Mouse (Mus musculus): ENCODE data around the gene Ublcp1.

DNA sequence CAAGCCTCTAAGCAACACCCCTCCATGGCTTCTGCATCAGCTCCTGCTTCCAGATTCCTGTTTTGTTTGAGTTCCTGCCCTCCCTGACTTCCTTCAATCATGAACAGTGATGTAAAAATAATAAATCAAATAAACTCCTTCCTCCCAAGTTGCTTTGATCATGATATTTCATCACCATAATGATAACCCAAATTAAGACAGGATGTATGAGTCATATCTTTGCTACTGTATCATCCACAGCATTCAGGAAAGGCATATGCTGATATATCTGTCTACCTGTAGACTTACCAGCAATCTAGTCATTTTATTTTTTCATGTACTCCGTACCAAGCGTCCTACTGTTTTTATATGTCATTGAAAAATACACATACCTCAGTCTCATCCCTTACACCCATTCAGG, 31.2 kb upstream of the Ublcp1 start:
- TF ChIP-seq CTCF (IDR thresholded peaks at IDR 0.05; ENCODE audit: extremely low read depth, insufficient read depth, insufficient read length, insufficient replicate concordance) (no peak), POLR2A (IDR thresholded peaks at IDR 0.05; ENCODE audit: low read depth, low read length) (no peak)

Measured in spleen, adult 2 months (tissue).